Mouse (Mus musculus) hindlimb bud, embryonic 11.5 days (tissue): Measurements from ENCODE around the gene Ctcf.
"Not testable (repeated sequence)": the region's sequence is repeated elsewhere in the genome, so short reads cannot be mapped to it uniquely, and the experiment has no call there.

ENCODE experiments used
- DNase-seq: peaks from one replicate; pipeline ENCODE4 v3.0.0-alpha.2; 2012; ENCODE audit warnings: low read depth, low spot score; ENCODE audit errors: extremely low spot score

The Ctcf gene

GRCm38 (mm10) chr8:105636018-105636962 is at the start of gene Ctcf:
TSS of gene Ctcf (plus strand) at chr8:105636568.
- no peak for DNase-seq

GRCm38 (mm10) chr8:105592431-105592830 is 43.9 kb upstream of the Ctcf start:
- DNase-seq, result no peak

GRCm38 (mm10) chr8:105593859-105594258 is 42.5 kb upstream of the Ctcf start:
- DNase-seq, result no peak

GRCm38 (mm10) chr8:105594451-105595242 is 41.7 kb upstream of the Ctcf start:
- no peak for DNase-seq

GRCm38 (mm10) chr8:105596362-105597034 is 39.9 kb upstream of the Ctcf start:
- no peak for DNase-seq

- DNase-seq, result no peak
These were observed 37.6 kb upstream of the Ctcf start for GRCm38 (mm10) chr8:105598777-105599176.

- DNase-seq, result no peak
These were observed 35.1 kb upstream of the Ctcf start for GRCm38 (mm10) chr8:105601301-105601700.

GRCm38 (mm10) chr8:105602540-105602939 is 33.8 kb upstream of the Ctcf start:
- DNase-seq, result not testable (repeated sequence)

- no peak for DNase-seq
These were observed 31.5 kb upstream of the Ctcf start, which contains the start of gene Ripor1 for GRCm38 (mm10) chr8:105604804-105605381. TSS of gene Ripor1 (plus strand) at chr8:105605255.

GRCm38 (mm10) chr8:105605491-105606188 is 30.7 kb upstream of the Ctcf start:
- DNase-seq, result no peak

- DNase-seq, result no peak
These were observed 30.0 kb upstream of the Ctcf start for GRCm38 (mm10) chr8:105606189-105607023.

GRCm38 (mm10) chr8:105607062-105607461 is 29.3 kb upstream of the Ctcf start:
- DNase-seq, result no peak

GRCm38 (mm10) chr8:105607684-105608083 is 28.7 kb upstream of the Ctcf start:
- DNase-seq, result no peak

- no peak for DNase-seq
These were observed 27.0 kb upstream of the Ctcf start for GRCm38 (mm10) chr8:105609355-105609754.

- DNase-seq, result no peak
These were observed 26.6 kb upstream of the Ctcf start for GRCm38 (mm10) chr8:105609771-105610170.

- no peak for DNase-seq
These were observed 24.5 kb upstream of the Ctcf start for GRCm38 (mm10) chr8:105611836-105612235.

- DNase-seq, result no peak
These were observed 23.3 kb upstream of the Ctcf start for GRCm38 (mm10) chr8:105613037-105613436.

GRCm38 (mm10) chr8:105613830-105614511 is 22.4 kb upstream of the Ctcf start:
- no peak for DNase-seq

GRCm38 (mm10) chr8:105615942-105616341 is 20.4 kb upstream of the Ctcf start:
- no peak for DNase-seq
